Mouse (Mus musculus): ENCODE data around the gene Klf15. TPM values are rescaled to one million over a fixed set of nuclear protein-coding genes. Genes with fewer than 3 reads are reported as not detected.

Klf15 gene
- 17.1 and 20.8 TPM in 2 replicates for polyA plus RNA-seq (2015; fragmentation: Nextera tagmentation; extraction: Ambion mirVana)

DNA sequence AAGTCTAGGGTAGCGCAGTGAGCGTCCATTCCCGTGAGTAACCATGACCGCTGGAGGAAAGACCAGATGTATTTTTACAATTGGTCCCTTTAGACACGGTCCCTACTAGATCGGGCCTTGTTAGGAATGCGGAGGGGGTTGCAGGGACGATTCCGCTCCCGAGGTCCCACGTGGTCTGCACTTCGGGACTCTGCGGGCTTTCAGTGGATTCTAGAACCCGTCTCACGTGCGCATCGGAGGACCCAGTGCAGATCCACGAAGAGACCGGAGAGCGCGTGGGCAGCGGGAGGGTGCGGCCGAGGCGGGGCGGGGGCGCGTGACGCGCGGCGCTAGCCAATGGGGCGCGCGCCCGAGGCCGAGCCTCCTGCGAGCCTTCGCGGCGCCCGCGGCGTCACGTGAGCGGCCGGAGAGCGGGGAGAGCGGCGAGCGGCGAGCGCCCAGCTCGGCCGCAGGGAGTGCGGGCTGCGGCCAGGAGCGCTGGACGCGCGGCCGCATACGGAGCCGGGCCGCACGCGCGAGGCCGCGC, at the start of gene Klf15:
Klf15 (plus strand) TSS at position 396 of the 526 bp plus-strand sequence.
- DNase-seq (ENCODE audit: low spot score) (peak; percentile 79), ATAC-seq (replicated peaks; ENCODE audit: low FRiP score, low read depth) (peak; percentile 71)
- peaks cover 4% of the 10 kb centered on the region; the same call in 1 of the 2 replicates for H3K36me3 ChIP-seq (ENCODE audit: insufficient read depth, low read length)
- H3K4me2 ChIP-seq (ENCODE audit: low read length) = peak within 1 kb of the TSS; percentile 99
- under 1% methylated on average over 66 of the region's 70 CpGs for WGBS
- no peaks in the 10 kb centered on the region for H3K27me3 ChIP-seq (ENCODE audit: insufficient read depth, low read length)
- H3K9ac ChIP-seq (ENCODE audit: low read depth, low read length) = peak within 1 kb of the TSS; percentile 81
- no peak for TF ChIP-seq CTCF (IDR thresholded peaks at IDR 0.05; ENCODE audit: low read depth)
- H3K4me1 ChIP-seq (replicated peaks; ENCODE audit: insufficient read depth, low read length) = no peaks in the 10 kb centered on the region
- peak within 1 kb of the TSS; percentile 71 for H3K4me3 ChIP-seq (replicated peaks; ENCODE audit: low read depth, low read length)
- H3K9me3 ChIP-seq (replicated peaks; ENCODE audit: low read length) = no peaks in the 10 kb centered on the region
- H3K27ac ChIP-seq = peak within 1 kb of the TSS; percentile 91

DNA sequence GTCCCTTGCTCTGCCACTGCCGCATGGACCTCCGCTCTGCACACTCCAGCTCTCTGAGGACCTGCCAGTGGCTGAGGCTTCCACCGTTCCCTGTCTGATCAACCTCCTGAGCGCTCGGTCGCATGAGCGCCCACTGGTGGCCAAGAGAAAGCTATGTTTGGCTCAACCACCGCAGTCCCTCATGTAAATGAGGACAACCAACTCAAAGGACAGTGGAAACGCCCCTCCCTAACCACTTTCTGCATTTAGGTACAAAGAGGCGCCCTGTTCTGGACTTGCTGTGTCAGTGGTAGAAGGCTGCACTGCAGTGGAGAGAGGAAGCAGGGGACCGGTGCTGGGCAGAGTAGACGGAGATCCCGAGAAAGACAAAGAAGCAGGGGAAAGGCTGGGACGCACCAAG, 39.8 kb upstream of the Klf15 start:
- Histone ChIP-seq H3K36me3 (ENCODE audit: insufficient read depth, low read length) (no peaks in the 10 kb centered on the region), H3K9me3 (replicated peaks; ENCODE audit: low read length) (no peaks in the 10 kb centered on the region), H3K27ac (no peak overlapping the region), H3K4me3 (replicated peaks; ENCODE audit: low read depth, low read length) (no peak overlapping the region), H3K27me3 (ENCODE audit: insufficient read depth, low read length) (peaks cover 4% of the 10 kb centered on the region; the same call in 1 of the 2 replicates), H3K4me1 (replicated peaks; ENCODE audit: insufficient read depth, low read length) (no peaks in the 10 kb centered on the region), H3K9ac (ENCODE audit: low read depth, low read length) (no peak overlapping the region), H3K4me2 (ENCODE audit: low read length) (peak overlapping the region; percentile 49)
- peak; percentile 65 for ATAC-seq (replicated peaks; ENCODE audit: low FRiP score, low read depth)
- DNase-seq (ENCODE audit: low spot score) = peak; percentile 93
- 8% methylated on average over 14 of the region's 14 CpGs for WGBS
- peak; percentile 96 for TF ChIP-seq CTCF (IDR thresholded peaks at IDR 0.05; ENCODE audit: low read depth)

GRCm38 (mm10) chr6:90425361-90425760, 37.0 kb upstream of the Klf15 start:
- H3K9me3 ChIP-seq (replicated peaks; ENCODE audit: low read length) = no peaks in the 10 kb centered on the region
- no peak overlapping the region for H3K4me2 ChIP-seq (ENCODE audit: low read length)
- H3K9ac ChIP-seq (ENCODE audit: low read depth, low read length) = no peak overlapping the region
- H3K27me3 ChIP-seq (ENCODE audit: insufficient read depth, low read length) = peaks cover 6% of the 10 kb centered on the region; the same call in 1 of the 2 replicates
- WGBS = 75% methylated on average over 3 of the region's 3 CpGs
- H3K4me1 ChIP-seq (replicated peaks; ENCODE audit: insufficient read depth, low read length) = no peaks in the 10 kb centered on the region
- ATAC-seq (replicated peaks; ENCODE audit: low FRiP score, low read depth) = no peak
- H3K4me3 ChIP-seq (replicated peaks; ENCODE audit: low read depth, low read length) = no peak overlapping the region
- TF ChIP-seq CTCF (IDR thresholded peaks at IDR 0.05; ENCODE audit: low read depth) = no peak
- H3K27ac ChIP-seq = no peak overlapping the region
- DNase-seq (ENCODE audit: low spot score) = no peak
- H3K36me3 ChIP-seq (ENCODE audit: insufficient read depth, low read length) = no peaks in the 10 kb centered on the region

- no peak for TF ChIP-seq CTCF (IDR thresholded peaks at IDR 0.05; ENCODE audit: low read depth)
- Histone ChIP-seq H3K4me1 (replicated peaks; ENCODE audit: insufficient read depth, low read length) (no peaks in the 10 kb centered on the region), H3K9me3 (replicated peaks; ENCODE audit: low read length) (no peaks in the 10 kb centered on the region), H3K27ac (no peak overlapping the region), H3K9ac (ENCODE audit: low read depth, low read length) (no peak overlapping the region), H3K4me3 (replicated peaks; ENCODE audit: low read depth, low read length) (no peak overlapping the region), H3K4me2 (ENCODE audit: low read length) (no peak overlapping the region), H3K27me3 (ENCODE audit: insufficient read depth, low read length) (peaks cover 6% of the 10 kb centered on the region; the same call in 1 of the 2 replicates), H3K36me3 (ENCODE audit: insufficient read depth, low read length) (no peaks in the 10 kb centered on the region)
- DNase-seq (ENCODE audit: low spot score) (no peak), ATAC-seq (replicated peaks; ENCODE audit: low FRiP score, low read depth) (no peak)
- WGBS = 75% methylated on average over 4 of the region's 4 CpGs
These were observed 36.4 kb upstream of the Klf15 start for GRCm38 (mm10) chr6:90426003-90426402.

- Histone ChIP-seq H3K27me3 (ENCODE audit: insufficient read depth, low read length) (peaks cover 6% of the 10 kb centered on the region; the same call in 1 of the 2 replicates), H3K36me3 (ENCODE audit: insufficient read depth, low read length) (no peaks in the 10 kb centered on the region), H3K9me3 (replicated peaks; ENCODE audit: low read length) (no peaks in the 10 kb centered on the region), H3K9ac (ENCODE audit: low read depth, low read length) (peak within 1 kb of the TSS; percentile 29; the same call in 1 of the 2 replicates), H3K27ac (no peak within 1 kb of the TSS), H3K4me2 (ENCODE audit: low read length) (peak within 1 kb of the TSS; percentile 55), H3K4me1 (replicated peaks; ENCODE audit: insufficient read depth, low read length) (no peaks in the 10 kb centered on the region), H3K4me3 (replicated peaks; ENCODE audit: low read depth, low read length) (peak within 1 kb of the TSS; percentile 22)
- WGBS = under 1% methylated on average over 31 of the region's 31 CpGs
- DNase-seq (ENCODE audit: low spot score) = peak; percentile 79
- ATAC-seq (replicated peaks; ENCODE audit: low FRiP score, low read depth) = peak; percentile 79
- peak; percentile 78 for TF ChIP-seq CTCF (IDR thresholded peaks at IDR 0.05; ENCODE audit: low read depth)
These were observed 33.9 kb upstream of the Klf15 start, which contains the start of gene Cfap100 for GRCm38 (mm10) chr6:90428380-90428974. Gene Cfap100 (minus strand): TSS chr6:90428797.

DNA sequence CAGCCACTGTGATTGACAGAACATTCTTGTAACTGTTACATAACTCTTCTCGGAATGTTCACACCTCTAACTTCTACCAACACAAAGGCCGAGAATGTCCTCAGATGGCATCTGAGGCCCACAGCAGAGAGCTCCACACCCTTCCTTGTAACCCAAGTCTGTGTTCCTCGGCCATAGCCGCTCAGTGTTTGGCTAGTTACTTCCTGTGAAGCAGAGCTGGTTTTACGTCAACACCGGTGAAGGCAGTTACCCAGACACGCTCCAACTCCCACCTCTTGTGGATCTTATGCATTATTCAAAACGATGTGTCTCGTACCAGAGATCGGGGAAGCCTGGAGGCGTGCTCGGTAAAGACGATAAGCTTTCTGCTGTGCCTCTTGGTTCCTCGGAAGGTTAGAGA, 32.5 kb upstream of the Klf15 start:
- Histone ChIP-seq H3K36me3 (ENCODE audit: insufficient read depth, low read length) (no peaks in the 10 kb centered on the region), H3K27ac (no peak overlapping the region), H3K27me3 (ENCODE audit: insufficient read depth, low read length) (peaks cover 6% of the 10 kb centered on the region; the same call in 1 of the 2 replicates), H3K4me3 (replicated peaks; ENCODE audit: low read depth, low read length) (no peak overlapping the region), H3K4me1 (replicated peaks; ENCODE audit: insufficient read depth, low read length) (no peaks in the 10 kb centered on the region), H3K4me2 (ENCODE audit: low read length) (no peak overlapping the region), H3K9me3 (replicated peaks; ENCODE audit: low read length) (no peaks in the 10 kb centered on the region), H3K9ac (ENCODE audit: low read depth, low read length) (no peak overlapping the region)
- ATAC-seq (replicated peaks; ENCODE audit: low FRiP score, low read depth) (no peak), DNase-seq (ENCODE audit: low spot score) (no peak)
- TF ChIP-seq CTCF (IDR thresholded peaks at IDR 0.05; ENCODE audit: low read depth) = no peak
- 52% methylated on average over 14 of the region's 14 CpGs for WGBS

All from kidney, postnatal 0 days (tissue).